Mouse (Mus musculus): ENCODE results near the gene Cmtm8.

Gene Cmtm8

DNA sequence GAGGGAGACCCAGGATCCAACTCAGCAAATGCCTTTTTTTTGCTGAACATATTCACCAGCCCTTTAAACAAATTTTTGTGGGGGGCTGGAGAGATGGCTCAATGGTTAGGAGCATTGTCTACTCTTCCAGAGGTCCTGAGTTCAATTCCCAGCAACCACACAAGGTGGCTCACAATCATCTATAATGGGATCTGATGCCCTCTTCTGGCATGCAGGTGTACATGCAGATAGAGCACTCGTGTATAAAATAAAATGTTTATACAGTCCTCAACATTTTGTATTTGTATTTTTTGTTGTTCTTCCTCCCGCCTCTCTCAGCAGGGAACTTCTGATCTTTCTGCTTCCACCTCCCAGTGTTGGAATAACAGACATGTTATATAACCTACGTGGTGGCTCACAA lies 92.4 kb downstream of the Cmtm8 start:
- DNase-seq = no peak

DNA sequence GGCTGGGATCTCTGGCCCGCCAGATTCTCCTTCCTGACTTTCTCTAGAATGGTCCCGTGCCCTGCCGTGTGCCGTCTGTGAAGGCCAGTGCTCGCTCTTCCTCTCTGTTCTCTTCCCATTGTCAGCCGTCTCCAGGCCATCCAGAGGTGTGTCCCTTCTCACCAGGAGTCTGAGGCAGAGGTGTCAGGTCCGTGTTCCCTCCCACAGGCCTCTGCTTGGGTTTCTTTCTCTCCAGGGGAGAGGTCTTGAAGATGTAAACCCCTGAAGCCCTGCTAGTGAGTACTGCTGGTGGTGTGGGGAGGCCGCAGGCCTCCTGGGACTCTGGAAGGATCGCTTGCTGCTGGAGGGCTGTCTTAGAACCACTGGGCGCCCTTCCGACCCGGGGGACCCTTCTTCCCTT lies 96.5 kb downstream of the Cmtm8 start:
- no peak for DNase-seq

DNA sequence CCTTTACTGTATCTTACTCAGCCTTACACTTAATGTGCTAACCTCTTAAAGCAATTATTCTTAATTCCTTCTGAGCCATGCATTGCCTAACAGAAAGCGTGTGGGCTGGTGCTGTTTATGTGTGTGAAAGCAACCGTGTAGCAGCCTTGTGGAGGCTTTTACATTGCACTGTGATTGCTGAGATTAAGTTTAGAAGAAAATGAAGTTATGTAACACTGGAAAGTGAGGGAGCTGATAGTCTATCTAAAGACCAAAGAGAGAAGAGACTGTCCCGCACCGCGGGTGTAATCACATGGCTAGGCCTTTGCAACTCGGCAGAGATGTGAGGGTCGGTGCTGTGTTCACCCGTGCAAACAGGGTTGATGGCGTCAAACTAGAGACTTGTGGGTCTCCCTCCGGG lies 96.9 kb downstream of the Cmtm8 start:
- DNase-seq = no peak

DNA sequence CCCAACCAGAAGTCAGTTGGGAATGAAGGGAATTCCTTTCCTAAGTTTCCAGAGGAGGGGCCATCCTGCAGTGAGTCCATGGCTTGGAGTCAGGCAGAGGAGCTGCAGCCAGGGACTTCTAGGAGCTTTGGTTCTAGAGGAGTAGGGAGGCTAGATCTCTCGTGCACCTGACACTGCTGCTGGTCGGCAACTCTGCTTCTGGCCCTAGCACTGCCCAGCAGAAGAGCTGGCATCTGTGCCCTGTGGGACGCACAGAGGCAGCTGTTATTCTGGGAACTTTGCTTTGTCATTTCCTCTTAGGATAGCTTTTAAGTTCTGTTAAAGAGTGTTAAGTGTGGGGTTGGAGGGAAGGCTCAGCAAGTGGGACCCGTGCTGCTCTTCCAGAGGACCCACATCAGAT lies 98.3 kb downstream of the Cmtm8 start:
- no peak for DNase-seq

DNA sequence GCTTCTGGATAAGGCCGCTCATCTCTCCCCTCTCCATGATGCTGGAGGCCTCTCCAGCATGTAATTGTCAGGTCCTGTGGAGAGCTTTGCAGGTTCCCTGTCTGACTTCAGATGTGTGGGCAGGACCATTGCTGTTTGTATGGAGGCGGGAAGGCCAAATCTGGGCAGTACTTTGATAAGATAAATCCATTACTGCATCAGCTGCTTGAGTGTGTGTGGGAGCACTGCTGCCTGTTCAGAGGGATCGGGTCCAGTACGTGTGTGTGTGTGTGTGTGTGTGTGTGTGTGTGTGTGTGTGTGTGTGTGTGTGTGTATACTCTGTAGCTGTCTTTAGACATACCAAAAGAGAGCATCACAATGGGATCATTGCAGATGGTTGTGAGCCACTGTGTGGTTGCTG lies 98.8 kb downstream of the Cmtm8 start:
- no peak for DNase-seq

DNA sequence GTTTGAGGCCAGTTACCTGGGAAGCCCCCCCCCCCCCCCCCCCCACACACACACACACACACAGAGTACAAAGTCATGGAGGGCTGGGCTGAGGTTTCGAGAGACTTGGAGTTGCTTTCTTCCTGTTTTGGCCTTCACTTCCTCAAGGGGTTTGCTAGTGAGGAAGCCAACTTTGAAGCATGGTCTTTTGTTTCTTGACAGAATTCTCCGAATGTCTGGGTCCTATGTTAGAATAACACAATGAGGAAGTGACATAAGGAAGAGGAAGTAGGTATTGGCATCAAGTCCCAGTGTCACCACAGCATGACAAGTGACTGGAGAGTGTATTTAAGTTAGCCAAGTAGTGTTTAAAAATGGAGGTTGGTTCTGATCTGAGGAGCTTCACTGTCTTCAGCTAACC lies 101.2 kb downstream of the Cmtm8 start:
- no peak for DNase-seq

DNA sequence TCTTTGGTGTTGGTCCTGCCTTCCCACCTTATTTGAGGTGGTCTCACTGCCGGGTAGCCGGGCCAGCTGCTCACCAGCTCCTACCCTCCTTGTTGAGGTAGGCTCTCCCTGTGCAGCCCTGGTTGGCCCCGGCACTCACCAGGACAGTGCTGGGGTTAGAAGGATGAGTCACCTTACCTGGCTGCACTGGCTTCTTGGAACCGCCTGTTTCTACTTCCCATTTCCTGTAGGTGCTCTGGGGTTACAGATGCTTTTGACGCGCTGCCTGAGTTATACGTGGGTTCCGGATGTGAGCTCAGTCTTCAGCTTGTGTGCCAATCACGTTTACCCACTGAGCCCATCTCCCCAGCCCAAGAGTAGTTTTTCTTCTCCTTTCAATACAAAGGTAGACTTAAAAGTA lies 103.6 kb downstream of the Cmtm8 start:
- DNase-seq = no peak

Data from kidney, adult 18-20 months (tissue).